In genomic region chr5:100349287-100350215, GRCm38 (mm10) we compare ENCODE assay signal across 9 mouse cellular contexts.
DNase-seq lines count a peak whose midpoint lies in the region; ATAC-seq and TF ChIP-seq lines count a peak whose summit lies in the region.
"Had no signal": no experiment of that assay in that cellular context is flagged by ENCODE, and none has a peak within 500 bp of the region (broad histone marks: within the 10 kb centered on the region; RNA-seq: fewer than 3 reads in every experiment).

No protein-coding gene starts in this region.

- H3K4me3 ChIP-seq in hindbrain, embryonic 11.5 days (ENCODE audit: low read depth, low read length) = no peak overlapping the region
- no peak overlapping the region for H3K4me3 ChIP-seq in hindbrain, embryonic 10.5 days
- 0 out of 2 replicates have a peak overlapping the region, but pooled peaks have one; percentile 4 for H3K4me3 ChIP-seq in forebrain, postnatal 0 days (ENCODE audit: low read depth, low read length)
- no peak overlapping the region for H3K4me3 ChIP-seq in midbrain, embryonic 16.5 days (ENCODE audit: low read depth, low read length)
- H3K4me3 ChIP-seq in kidney, embryonic 15.5 days (replicated peaks) = no peak overlapping the region

- TF ChIP-seq CTCF in forebrain, postnatal 0 days (IDR thresholded peaks at IDR 0.05; ENCODE audit: low read depth) = no peak

- no peak overlapping the region for H3K4me2 ChIP-seq in hindbrain, embryonic 11.5 days (replicated peaks; ENCODE audit: low read depth, low read length)
- peak overlapping the region; percentile 19 for H3K4me2 ChIP-seq in forebrain, postnatal 0 days (ENCODE audit: low read depth)
- H3K4me2 ChIP-seq in midbrain, embryonic 16.5 days (ENCODE audit: low read length) = peak overlapping the region; percentile 32
- H3K4me2 ChIP-seq in kidney, embryonic 15.5 days = no peak overlapping the region

- DNase-seq in hindbrain, embryonic 11.5 days (ENCODE audit: low spot score) = peak; percentile 43
- no peak for DNase-seq in hindbrain, embryonic 10.5 days (ENCODE audit: low spot score)
- DNase-seq in forebrain, postnatal 0 days = peak; percentile 77
- no peak for DNase-seq in urinary bladder, postnatal 4 days (ENCODE audit: low spot score in 2 of 2)
- DNase-seq: adrenal gland, adult 8-10 months had no signal

- peak; percentile 62 for ATAC-seq in hindbrain, embryonic 11.5 days (ENCODE audit: low FRiP score)
- ATAC-seq in common myeloid progenitor, adult 5-6 weeks (replicated peaks; ENCODE audit: low read depth, poor library complexity, severe bottlenecking) = peak; percentile 45
- peak; percentile 95 for ATAC-seq in forebrain, postnatal 0 days
- ATAC-seq in midbrain, embryonic 16.5 days = peak; percentile 85
- ATAC-seq in kidney, embryonic 15.5 days (replicated peaks; ENCODE audit: low FRiP score) = no peak
- ATAC-seq: intestine, embryonic 16.5 days had no signal

- H3K4me1 ChIP-seq in hindbrain, embryonic 11.5 days (replicated peaks; ENCODE audit: control insufficient read depth, insufficient read depth, low read length) = no peaks in the 10 kb centered on the region
- peaks cover 8% of the 10 kb centered on the region for H3K4me1 ChIP-seq in hindbrain, embryonic 10.5 days (replicated peaks)
- H3K4me1 ChIP-seq in forebrain, postnatal 0 days (ENCODE audit: insufficient read depth) = 0 out of 2 replicates have a peak, but pooled peaks cover 3% of the 10 kb centered on the region
- peaks cover 10% of the 10 kb centered on the region; the same call in 1 of the 2 replicates for H3K4me1 ChIP-seq in midbrain, embryonic 16.5 days (ENCODE audit: control insufficient read depth, insufficient read depth, low read length)
- no peaks in the 10 kb centered on the region; the same call in 1 of the 2 replicates for H3K4me1 ChIP-seq in kidney, embryonic 15.5 days

- no peaks in the 10 kb centered on the region for H3K9me3 ChIP-seq in hindbrain, embryonic 11.5 days (ENCODE audit: control insufficient read depth, low read length)
- H3K9me3 ChIP-seq in hindbrain, embryonic 10.5 days = no peaks in the 10 kb centered on the region
- H3K9me3 ChIP-seq in forebrain, postnatal 0 days (ENCODE audit: low read length) = no peaks in the 10 kb centered on the region
- no peaks in the 10 kb centered on the region for H3K9me3 ChIP-seq in midbrain, embryonic 16.5 days (replicated peaks; ENCODE audit: control insufficient read depth, low read length, poor library complexity, severe bottlenecking)
- H3K9me3 ChIP-seq in kidney, embryonic 15.5 days (replicated peaks) = no peaks in the 10 kb centered on the region

- H3K27ac ChIP-seq in hindbrain, embryonic 11.5 days (ENCODE audit: low read depth, low read length) = no peak overlapping the region
- no peak overlapping the region for H3K27ac ChIP-seq in hindbrain, embryonic 10.5 days
- peak overlapping the region; percentile 62 for H3K27ac ChIP-seq in forebrain, postnatal 0 days (ENCODE audit: low read depth, low read length)
- H3K27ac ChIP-seq in midbrain, embryonic 16.5 days (ENCODE audit: low read length) = peak overlapping the region; percentile 63
- H3K27ac ChIP-seq in kidney, embryonic 15.5 days = no peak overlapping the region

- 69% methylated on average over 10 of the region's 10 CpGs for WGBS in hindbrain, embryonic 11.5 days
- 71% methylated on average over 10 of the region's 10 CpGs for WGBS in hindbrain, embryonic 10.5 days
- whole genome bisulfite sequencing in forebrain, postnatal 0 days = 23% methylated on average over 10 of the region's 10 CpGs
- WGBS in midbrain, embryonic 16.5 days = 45% methylated on average over 10 of the region's 10 CpGs
- WGBS in kidney, embryonic 15.5 days = 68% methylated on average over 10 of the region's 10 CpGs

- H3K9ac ChIP-seq in hindbrain, embryonic 11.5 days (ENCODE audit: low read depth, low read length) = no peak overlapping the region
- H3K9ac ChIP-seq in forebrain, postnatal 0 days = no peak overlapping the region
- no peak overlapping the region for H3K9ac ChIP-seq in midbrain, embryonic 16.5 days (ENCODE audit: low read depth, low read length)
- H3K9ac ChIP-seq in kidney, embryonic 15.5 days = no peak overlapping the region

- no peaks in the 10 kb centered on the region for H3K36me3 ChIP-seq in hindbrain, embryonic 11.5 days (ENCODE audit: control insufficient read depth, insufficient read depth, low read length)
- no peaks in the 10 kb centered on the region for H3K36me3 ChIP-seq in hindbrain, embryonic 10.5 days
- H3K36me3 ChIP-seq in forebrain, postnatal 0 days (ENCODE audit: insufficient read depth) = no peaks in the 10 kb centered on the region
- no peaks in the 10 kb centered on the region for H3K36me3 ChIP-seq in midbrain, embryonic 16.5 days (ENCODE audit: control insufficient read depth, insufficient read depth, low read length)
- H3K36me3 ChIP-seq in kidney, embryonic 15.5 days = no peaks in the 10 kb centered on the region

- H3K27me3 ChIP-seq in hindbrain, embryonic 11.5 days (ENCODE audit: control insufficient read depth, insufficient read depth, low read length) = no peaks in the 10 kb centered on the region
- no peaks in the 10 kb centered on the region for H3K27me3 ChIP-seq in hindbrain, embryonic 10.5 days (ENCODE audit: insufficient read depth, poor library complexity, severe bottlenecking)
- H3K27me3 ChIP-seq in forebrain, postnatal 0 days (ENCODE audit: insufficient read depth, low read length) = no peaks in the 10 kb centered on the region
- H3K27me3 ChIP-seq in midbrain, embryonic 16.5 days (ENCODE audit: control insufficient read depth, insufficient read depth, low read depth, low read length) = no peaks in the 10 kb centered on the region
- H3K27me3 ChIP-seq in kidney, embryonic 15.5 days = no peaks in the 10 kb centered on the region

Comparison
In these comparisons a context has a peak if more than half of its experiments do, and no peak if none do; other contexts are left out.
1. DNase-seq: peak in hindbrain, embryonic 11.5 days (single experiment) and forebrain, postnatal 0 days (single experiment); none in hindbrain, embryonic 10.5 days (single experiment) and urinary bladder, postnatal 4 days (0 of 2).
2. H3K27ac ChIP-seq: peak in forebrain, postnatal 0 days (single experiment) and midbrain, embryonic 16.5 days (single experiment); none in hindbrain, embryonic 11.5 days (single experiment), hindbrain, embryonic 10.5 days (single experiment) and kidney, embryonic 15.5 days (single experiment).
3. H3K4me2 ChIP-seq: peak in forebrain, postnatal 0 days (single experiment) and midbrain, embryonic 16.5 days (single experiment); none in hindbrain, embryonic 11.5 days (single experiment) and kidney, embryonic 15.5 days (single experiment).